Mouse (Mus musculus) macrophage (primary cell): ENCODE measurements at regions not wholly inside any gene's neighbourhood (a gene's known extent, or its start where the extent isn't known, plus 50 kb on each side); places are given as distances from the start of the nearest gene placed in this dataset.

ENCODE experiments used
- H3K27ac ChIP-seq: fragments of 350-480 bp; formaldehyde crosslinking; 2 replicates; pipeline ENCODE4 v1.9.0; 2021
- H3K36me3 ChIP-seq: fragments of 350-480 bp; formaldehyde crosslinking; 2 replicates; pipeline ENCODE4 v1.9.0; 2021; ENCODE audit errors: inconsistent target
- H3K4me3 ChIP-seq: fragments of 350-480 bp; formaldehyde crosslinking; 2 replicates; pipeline ENCODE4 v1.9.0; 2021; ENCODE audit errors: inconsistent target
- H3K79me2 ChIP-seq: fragments of 350-480 bp; formaldehyde crosslinking; 2 replicates; pipeline ENCODE4 v1.9.0; 2021; ENCODE audit errors: inconsistent target
- WGBS: methylation state at CpG from one replicate; pipeline ENCODE4 v1.1.7; 2026; ENCODE audit warnings: inconsistent platforms; ENCODE audit not compliant: missing documents; 5-methylcytosine and 5-hydroxymethylcytosine counted together

DNA sequence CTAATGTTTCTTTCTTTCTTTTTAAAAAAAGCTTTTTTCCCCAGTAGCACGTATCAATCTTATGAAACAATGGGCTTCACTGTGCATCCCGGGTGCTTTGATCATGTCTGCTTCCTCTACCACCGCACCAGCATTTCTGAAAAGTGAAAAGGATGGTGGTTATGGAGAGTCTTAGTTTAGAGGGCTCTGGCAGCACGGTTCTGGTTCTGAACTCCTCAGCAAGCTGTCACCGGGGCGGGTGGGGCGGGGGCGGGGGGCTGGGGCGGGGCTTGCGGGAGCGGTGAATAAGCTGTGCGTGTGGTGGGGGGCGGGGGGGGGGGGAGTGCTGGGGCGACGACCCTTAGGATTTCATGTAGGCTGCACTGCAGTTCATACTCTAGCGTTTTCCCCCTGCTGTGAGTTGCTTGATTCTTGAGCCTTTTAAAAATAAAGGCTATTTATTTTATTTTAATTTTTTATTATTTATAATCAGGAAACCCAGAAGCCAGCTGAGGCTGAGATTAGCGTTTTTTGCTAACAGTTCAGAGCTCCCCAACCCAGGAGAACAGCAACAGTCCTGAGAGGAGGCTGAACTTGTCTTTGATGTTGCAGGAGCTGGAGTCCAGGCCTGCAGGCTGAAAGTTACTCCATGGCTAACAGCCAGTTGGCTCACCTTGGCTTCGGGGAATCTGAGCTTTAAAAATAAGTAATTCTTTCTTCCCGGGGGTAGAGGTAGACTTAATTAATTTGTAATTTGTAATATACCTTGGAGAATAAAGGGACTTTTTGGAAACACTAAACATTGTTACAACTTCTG lies 59.2 kb upstream of the Tut7 start:
- 63% methylated on average over 14 of the region's 19 CpGs for WGBS
- no peaks in the 10 kb centered on the region for H3K36me3 ChIP-seq
- no peak overlapping the region for H3K4me3 ChIP-seq
- H3K79me2 ChIP-seq: no peaks in the 10 kb centered on the region
- H3K27ac ChIP-seq: no peak overlapping the region

GRCm38 (mm10) chr13:59880055-59880454 lies 57.1 kb upstream of the Tut7 start:
- Histone ChIP-seq H3K36me3 (no peaks in the 10 kb centered on the region), H3K79me2 (no peaks in the 10 kb centered on the region), H3K27ac (no peak overlapping the region), H3K4me3 (no peak overlapping the region)
- 86% methylated on average over 3 of the region's 3 CpGs for WGBS

GRCm38 (mm10) chr13:59875637-59876036 lies 52.7 kb upstream of the Tut7 start:
- H3K79me2 ChIP-seq: no peaks in the 10 kb centered on the region
- no peaks in the 10 kb centered on the region for H3K36me3 ChIP-seq
- H3K4me3 ChIP-seq: no peak overlapping the region
- 5% methylated on average over 2 of the region's 2 CpGs for WGBS
- peak overlapping the region; percentile 68 for H3K27ac ChIP-seq

GRCm38 (mm10) chr13:59874137-59874931 lies 51.4 kb upstream of the Tut7 start:
- Histone ChIP-seq H3K27ac (0 out of 2 replicates have a peak overlapping the region, but pooled peaks have one; percentile 68), H3K4me3 (no peak overlapping the region), H3K36me3 (no peaks in the 10 kb centered on the region), H3K79me2 (no peaks in the 10 kb centered on the region)
- WGBS: 96% methylated on average over 7 of the region's 7 CpGs
